Mouse (Mus musculus): ENCODE measurements around the gene Gm765. TPM values are rescaled to one million over a fixed set of nuclear protein-coding genes. Genes with fewer than 3 reads are reported as not detected.

Gene Gm765
- polyA plus RNA-seq, 1 experiment from 2014 or later: not detected

DNA sequence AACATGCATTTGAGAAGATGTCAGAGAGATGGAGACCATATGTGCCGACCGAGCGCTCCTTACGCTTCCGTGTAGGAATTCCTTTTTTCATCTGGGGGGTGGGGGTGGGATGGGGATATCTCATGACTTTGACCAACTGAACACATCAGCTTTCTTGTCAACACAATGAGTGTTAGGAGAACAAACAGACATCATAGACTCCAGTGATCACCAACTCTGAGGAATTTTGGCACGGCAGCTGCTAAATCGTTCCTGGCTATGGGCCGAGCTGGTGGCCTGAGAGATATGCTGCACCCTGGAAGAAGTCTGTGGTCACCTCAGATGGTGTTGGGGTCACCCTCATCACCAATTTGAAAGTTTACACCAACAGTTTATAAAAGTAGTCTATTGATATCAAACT lies 134.5 kb downstream of the Gm765 start:
- Histone ChIP-seq H3K36me3 (ENCODE audit: control insufficient read depth, insufficient read depth, low read length) (no peaks in the 10 kb centered on the region), H3K27me3 (ENCODE audit: control insufficient read depth, insufficient read depth, low read length) (no peaks in the 10 kb centered on the region), H3K4me2 (no peak overlapping the region), H3K4me1 (ENCODE audit: control insufficient read depth, insufficient read depth, low read length) (no peaks in the 10 kb centered on the region), H3K4me3 (ENCODE audit: low read depth, low read length) (no peak overlapping the region), H3K9me3 (replicated peaks; ENCODE audit: control insufficient read depth, low read length) (no peaks in the 10 kb centered on the region), H3K9ac (ENCODE audit: low read depth, low read length) (no peak overlapping the region), H3K27ac (ENCODE audit: low read depth, low read length) (no peak overlapping the region)
- ATAC-seq (replicated peaks; ENCODE audit: insufficient number of reproducible peaks, low FRiP score, low TSS enrichment): no peak
- WGBS (ENCODE audit: insufficient replicate concordance): 82% methylated on average over 8 of the region's 8 CpGs

DNA sequence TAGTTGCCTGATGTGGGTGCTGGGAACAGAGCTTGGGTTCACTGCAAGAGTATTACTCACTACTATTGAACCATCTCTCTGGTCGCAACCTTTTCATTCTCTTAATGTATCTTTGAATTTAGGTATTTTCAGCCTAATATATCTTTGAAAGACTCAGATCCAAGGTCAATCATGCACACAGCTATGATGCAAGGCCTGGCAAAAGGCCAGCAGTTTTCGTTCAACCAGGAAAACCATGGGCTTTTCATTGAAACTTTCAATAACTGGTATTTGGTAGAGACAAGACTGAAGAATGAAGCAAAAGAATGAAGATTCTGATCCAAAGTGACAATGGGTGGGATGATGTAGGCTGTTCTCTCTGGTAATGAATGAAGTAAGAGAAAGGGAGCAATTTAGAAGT lies 143.8 kb downstream of the Gm765 start:
- no peak overlapping the region for H3K27ac ChIP-seq (ENCODE audit: low read depth, low read length)
- no peak overlapping the region for H3K9ac ChIP-seq (ENCODE audit: low read depth, low read length)

DNA sequence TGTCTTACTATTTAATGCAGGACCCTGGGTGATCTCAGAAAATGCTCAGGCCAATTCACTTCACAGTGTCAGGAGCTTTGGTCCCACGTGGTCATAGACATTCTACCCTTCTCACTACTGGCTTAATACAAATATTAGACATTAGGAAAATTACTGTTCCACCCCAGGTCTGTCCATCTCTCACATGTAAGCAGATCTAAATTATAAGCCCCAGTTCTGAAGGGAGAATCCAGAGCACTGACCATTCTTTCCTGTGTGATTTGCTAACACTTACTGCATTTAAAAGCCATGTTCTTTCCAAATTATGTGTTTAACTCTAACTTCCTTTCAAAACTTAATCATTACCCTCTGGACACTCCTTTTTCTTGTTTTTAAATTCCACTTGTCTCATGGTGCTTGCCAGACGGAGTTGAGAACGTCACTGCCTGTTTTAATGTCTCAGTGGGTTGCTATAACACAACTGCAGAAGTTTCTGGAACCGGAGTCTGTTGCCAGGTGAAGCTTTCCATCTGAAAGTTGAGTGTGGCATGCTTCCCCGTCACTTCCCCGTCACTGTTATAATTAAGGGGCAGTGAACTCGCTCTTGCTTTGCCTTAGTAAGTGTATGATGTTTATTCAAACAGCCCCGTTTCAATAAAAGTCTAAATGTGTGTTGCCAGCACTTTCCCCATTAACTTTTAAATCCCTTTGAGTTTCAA lies 151.7 kb downstream of the Gm765 start:
- no peak overlapping the region for H3K4me2 ChIP-seq
- H3K9ac ChIP-seq (ENCODE audit: low read depth, low read length): no peak overlapping the region
- no peak overlapping the region for H3K27ac ChIP-seq (ENCODE audit: low read depth, low read length)
- no peaks in the 10 kb centered on the region for H3K4me1 ChIP-seq (ENCODE audit: control insufficient read depth, insufficient read depth, low read length)
- WGBS (ENCODE audit: insufficient replicate concordance): 69% methylated on average over 8 of the region's 8 CpGs
- no peak overlapping the region for H3K4me3 ChIP-seq (ENCODE audit: low read depth, low read length)
- H3K27me3 ChIP-seq (ENCODE audit: control insufficient read depth, insufficient read depth, low read length): no peaks in the 10 kb centered on the region
- no peaks in the 10 kb centered on the region for H3K9me3 ChIP-seq (replicated peaks; ENCODE audit: control insufficient read depth, low read length)
- H3K36me3 ChIP-seq (ENCODE audit: control insufficient read depth, insufficient read depth, low read length): no peaks in the 10 kb centered on the region
- ATAC-seq (replicated peaks; ENCODE audit: insufficient number of reproducible peaks, low FRiP score, low TSS enrichment): no peak

More for the DNA sequence above, 143.8 kb downstream of the Gm765 start:
- H3K9me3 ChIP-seq (replicated peaks; ENCODE audit: control insufficient read depth, low read length): no peaks in the 10 kb centered on the region
- no peaks in the 10 kb centered on the region for H3K27me3 ChIP-seq (ENCODE audit: control insufficient read depth, insufficient read depth, low read length)
- no peak overlapping the region for H3K4me2 ChIP-seq
- H3K36me3 ChIP-seq (ENCODE audit: control insufficient read depth, insufficient read depth, low read length): no peaks in the 10 kb centered on the region
- 76% methylated on average over 2 of the region's 2 CpGs for WGBS (ENCODE audit: insufficient replicate concordance)
- no peaks in the 10 kb centered on the region for H3K4me1 ChIP-seq (ENCODE audit: control insufficient read depth, insufficient read depth, low read length)
- no peak for ATAC-seq (replicated peaks; ENCODE audit: insufficient number of reproducible peaks, low FRiP score, low TSS enrichment)
- H3K4me3 ChIP-seq (ENCODE audit: low read depth, low read length): no peak overlapping the region

Measured in heart, embryonic 11.5 days (tissue).